ENCODE assay signal across 8 mouse cellular contexts in the genomic region with DNA sequence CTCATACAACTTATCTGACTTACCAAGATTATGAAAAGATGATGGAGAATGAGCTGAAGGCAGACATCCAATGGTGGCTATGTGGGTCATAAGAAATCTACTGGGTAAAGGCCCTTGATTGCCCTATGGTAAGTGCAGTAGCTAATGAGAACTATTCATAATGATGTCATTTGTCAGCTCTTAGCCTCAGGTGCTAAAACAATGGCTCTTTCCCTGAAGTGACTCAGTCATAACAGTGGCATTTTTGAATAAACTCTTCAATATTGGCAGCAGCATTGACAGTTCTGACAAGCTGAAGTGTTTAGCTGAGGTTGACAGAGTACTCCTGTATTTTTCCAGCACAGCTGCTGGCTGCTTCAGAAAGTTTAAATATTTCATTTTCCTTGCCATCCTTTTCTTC. TPM values are rescaled to one million over a fixed set of nuclear protein-coding genes. Genes with fewer than 3 reads are reported as not detected.
"Had no signal": no experiment of that assay in that cellular context is flagged by ENCODE, and none has a peak within 500 bp of the region (broad histone marks: within the 10 kb centered on the region; RNA-seq: fewer than 3 reads in every experiment).

No protein-coding gene starts in this region.

RNA-seq across cellular contexts. Expression of gene Sprr2a2, which starts 32.8 kb away (rescaled TPM):
- polyA plus RNA-seq: midbrain, embryonic 10.5 days; midbrain, embryonic 12.5 days; midbrain, embryonic 14.5 days; neural tube, embryonic 13.5 days; neural tube, embryonic 15.5 days had no signal

RNA-seq across cellular contexts. Expression of gene Sprr2a1, which starts 32.9 kb away (rescaled TPM):
- polyA plus RNA-seq: lung, embryonic 14.5 days; midbrain, embryonic 10.5 days; midbrain, embryonic 12.5 days; midbrain, embryonic 14.5 days; myocyte; neural tube, embryonic 11.5 days; neural tube, embryonic 13.5 days; neural tube, embryonic 15.5 days had no signal

RNA-seq across cellular contexts. Expression of gene Sprr2a3, which starts 36.7 kb away (rescaled TPM):
- polyA plus RNA-seq: lung, embryonic 14.5 days; midbrain, embryonic 10.5 days; midbrain, embryonic 12.5 days; midbrain, embryonic 14.5 days; neural tube, embryonic 11.5 days; neural tube, embryonic 13.5 days; neural tube, embryonic 15.5 days had no signal
